Mouse (Mus musculus) liver, embryonic 12.5 days (tissue): ENCODE measurements around the gene Rexo5. TPM values are rescaled to one million over a fixed set of nuclear protein-coding genes. Genes with fewer than 3 reads are reported as not detected.

Source experiments
- ATAC-seq: fragments of 200-750 bp; cut with Nextera tagmentation; 2 replicates; pipeline ENCODE4 v1.8.0; 2017; ENCODE audit warnings: moderate number of reproducible peaks, mild to moderate bottlenecking, moderate library complexity
- H3K27ac ChIP-seq: fragments of 300-500 bp; sonication (generic); 2 replicates; pipeline ENCODE4 v1.5.1; 2016; ENCODE audit warnings: mild to moderate bottlenecking
- H3K27me3 ChIP-seq: fragments of 300-500 bp; sonication (generic); replicated peaks from 2 replicates; pipeline ENCODE4 v1.6.1; 2016; ENCODE audit warnings: mild to moderate bottlenecking, moderate library complexity
- H3K36me3 ChIP-seq: fragments of 300-500 bp; sonication (generic); 2 replicates; pipeline ENCODE4 v1.6.1; 2016; ENCODE audit warnings: mild to moderate bottlenecking, moderate library complexity
- H3K4me1 ChIP-seq: fragments of 300-500 bp; sonication (generic); 2 replicates; pipeline ENCODE4 v1.6.1; 2016
- H3K4me2 ChIP-seq: fragments of 300-500 bp; sonication (generic); 2 replicates; pipeline ENCODE4 v1.6.1; 2016; ENCODE audit warnings: mild to moderate bottlenecking, moderate library complexity
- H3K4me3 ChIP-seq: fragments of 300-500 bp; sonication (generic); 2 replicates; pipeline ENCODE4 v1.5.1; 2016; ENCODE audit warnings: mild to moderate bottlenecking, moderate library complexity
- H3K9ac ChIP-seq: fragments of 300-500 bp; sonication (generic); 2 replicates; pipeline ENCODE4 v1.6.1; 2016; ENCODE audit warnings: mild to moderate bottlenecking, moderate library complexity
- H3K9me3 ChIP-seq: fragments of 300-500 bp; sonication (generic); replicated peaks from 2 replicates; pipeline ENCODE4 v1.6.1; 2016; ENCODE audit warnings: mild to moderate bottlenecking, moderate library complexity
- WGBS: fragments of 180-500 bp; shearing (Covaris S2); methylation state at CpG from one replicate; pipeline ENCODE4 v1.1.7; 2016; ENCODE audit not compliant: insufficient replicate concordance; 5-methylcytosine and 5-hydroxymethylcytosine counted together
- polyA plus RNA-seq: library from polyadenylated mRNA; unstranded; fragments of >200 nt; fragmentation: Nextera tagmentation; extraction: Ambion mirVana; gene quantifications from 2 replicates; pipeline ENCODE4 v1.2.1, GENCODE M21; 2016

The Rexo5 gene
- polyA plus RNA-seq, 1 experiment from 2014 or later, result 14.0 TPM

DNA sequence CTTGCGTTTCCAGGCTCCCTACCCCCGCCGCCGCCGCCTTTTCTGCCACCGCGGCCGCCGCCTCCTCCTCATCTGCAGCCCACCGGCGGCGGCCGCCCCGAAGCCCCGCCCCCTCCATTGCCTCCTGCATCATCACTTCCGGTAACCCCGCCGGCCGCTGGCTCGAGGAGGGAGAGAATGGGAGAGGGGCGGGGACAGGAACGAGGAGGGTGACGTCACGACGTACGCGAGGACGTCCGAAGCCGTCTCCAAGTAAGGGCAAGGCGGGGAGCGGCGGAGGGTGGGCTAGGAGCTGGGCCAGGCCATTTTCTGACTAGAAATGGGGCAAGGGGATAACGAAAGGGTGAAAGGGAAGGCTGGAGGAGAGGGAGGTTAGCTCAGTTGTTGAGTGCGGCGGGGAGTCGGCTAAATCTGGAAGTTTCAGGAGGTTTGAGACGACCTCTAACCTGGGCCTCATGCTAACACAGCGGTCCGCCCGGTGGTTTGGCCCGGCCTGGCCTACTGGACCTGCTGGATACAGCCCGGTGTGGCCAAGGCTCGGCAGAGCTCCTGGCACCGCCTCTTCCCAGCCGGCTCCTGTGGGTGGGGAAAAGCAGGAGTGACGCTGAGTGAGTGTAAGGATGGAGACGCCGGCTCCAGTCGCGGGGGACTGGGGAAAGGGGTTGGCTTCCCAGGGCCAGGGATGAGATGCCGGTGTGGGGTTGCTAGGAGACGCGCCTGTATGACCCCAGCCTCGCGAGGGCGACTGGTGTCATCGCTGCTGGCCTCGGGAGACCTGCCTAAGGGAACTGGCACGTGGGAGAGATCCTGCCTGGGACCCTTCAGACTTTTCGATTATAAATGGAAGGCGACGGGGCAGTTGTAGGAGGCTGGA is 102.1 kb downstream of the Rexo5 start, which contains the start of the genes Lyrm1 and Dcun1d3:
Gene Lyrm1 (plus strand): TSS at position 223 of the 874 bp plus-strand sequence.
Gene Dcun1d3 (minus strand): TSS at position 660 of the 874 bp plus-strand sequence.
- Histone ChIP-seq H3K27ac (peak within 1 kb of the TSS; percentile 73), H3K27me3 (no peaks in the 10 kb centered on the region), H3K36me3 (no peaks in the 10 kb centered on the region), H3K4me1 (peaks cover 55% of the 10 kb centered on the region), H3K9ac (peak within 1 kb of the TSS; percentile 82), H3K4me2 (peak within 1 kb of the TSS; percentile 90), H3K4me3 (peak within 1 kb of the TSS; percentile 72), H3K9me3 (no peaks in the 10 kb centered on the region)
- ATAC-seq, result peak; percentile 98
- under 1% methylated on average over 63 of the region's 63 CpGs for WGBS

DNA sequence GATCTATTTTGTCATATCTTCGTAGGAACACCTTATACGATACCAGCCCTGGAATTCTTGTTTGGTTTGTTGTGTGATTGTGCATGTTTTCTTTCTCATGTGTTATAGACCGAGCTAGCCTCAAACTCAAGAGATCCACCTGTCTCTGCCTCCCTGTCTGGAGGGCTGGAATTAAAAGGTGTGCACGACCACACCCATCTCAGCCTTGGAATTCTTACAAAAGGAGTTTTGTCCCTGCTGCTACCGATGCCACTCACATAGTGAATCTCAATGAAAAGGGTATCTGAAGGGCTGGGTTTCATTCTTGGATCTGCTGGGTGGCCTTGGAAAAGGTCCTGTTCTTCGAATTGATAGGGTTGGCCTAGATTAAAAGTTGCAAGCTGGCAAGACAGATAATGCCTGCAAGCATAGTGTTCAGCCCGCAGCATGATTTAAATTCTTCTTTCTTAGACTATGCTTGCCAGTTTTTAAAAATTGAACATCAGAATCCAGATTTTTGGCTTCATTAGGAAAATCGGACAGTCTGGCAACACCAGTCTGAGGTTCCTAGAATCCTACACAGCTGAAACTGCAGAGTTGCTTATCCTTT is 103.8 kb downstream of the Rexo5 start:
- no peaks in the 10 kb centered on the region for H3K36me3 ChIP-seq
- H3K27me3 ChIP-seq, result no peaks in the 10 kb centered on the region
- H3K4me3 ChIP-seq, result no peak overlapping the region
- H3K4me2 ChIP-seq, result no peak overlapping the region
- 65% methylated on average over 8 of the region's 8 CpGs for WGBS
- no peaks in the 10 kb centered on the region for H3K9me3 ChIP-seq
- peaks cover 50% of the 10 kb centered on the region for H3K4me1 ChIP-seq
- no peak for ATAC-seq
- no peak overlapping the region for H3K27ac ChIP-seq
- H3K9ac ChIP-seq, result no peak overlapping the region

DNA sequence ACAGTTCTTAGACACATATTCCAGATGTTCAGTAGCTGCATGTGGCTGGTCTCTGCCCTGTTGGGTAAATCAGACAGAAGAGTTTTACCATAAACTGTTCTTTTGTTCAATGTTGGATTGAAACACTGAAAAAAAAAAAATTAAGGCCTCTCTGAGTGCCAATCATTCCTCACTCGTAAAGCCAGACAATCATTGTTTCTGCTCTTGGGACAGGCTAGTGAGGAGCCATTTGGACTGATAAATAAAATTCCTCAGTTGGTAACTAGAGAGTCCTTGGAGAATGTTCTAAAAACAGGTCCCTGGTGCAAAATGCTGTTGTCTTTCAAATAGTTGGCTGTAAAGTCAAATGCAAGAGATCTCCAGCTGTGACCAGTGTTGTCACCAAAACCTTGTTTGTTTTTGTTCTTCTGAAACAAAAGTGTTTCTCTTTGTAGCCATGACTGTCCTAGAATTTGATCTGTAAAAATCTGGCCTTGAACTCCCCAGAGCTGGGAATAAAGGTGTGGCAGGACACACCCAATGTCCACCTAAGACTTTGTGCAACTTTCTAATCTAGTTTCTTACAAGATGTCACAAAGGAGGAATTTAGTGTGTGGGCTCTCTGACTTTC is 104.5 kb downstream of the Rexo5 start:
- peaks cover 42% of the 10 kb centered on the region for H3K4me1 ChIP-seq
- no peak overlapping the region for H3K4me3 ChIP-seq
- no peak overlapping the region for H3K27ac ChIP-seq
- WGBS, result 68% methylated on average over 1 of the region's 1 CpGs
- no peaks in the 10 kb centered on the region for H3K9me3 ChIP-seq
- no peaks in the 10 kb centered on the region for H3K27me3 ChIP-seq
- ATAC-seq, result no peak
- no peaks in the 10 kb centered on the region for H3K36me3 ChIP-seq
- H3K9ac ChIP-seq, result no peak overlapping the region
- no peak overlapping the region for H3K4me2 ChIP-seq

Other genes with a start within 250 kb of the Rexo5 start
- gene Acsm2, start 239.7 kb upstream of the Rexo5 start, polyA plus RNA-seq, result not detected in 2 replicates
- 0.17 and 0.39 TPM in 2 replicates for gene Acsm1, start 187.0 kb upstream of the Rexo5 start, polyA plus RNA-seq
- gene Acsm4, start 104.0 kb upstream of the Rexo5 start, polyA plus RNA-seq, result not detected in 2 replicates
- gene Thumpd1, start 73.2 kb upstream of the Rexo5 start, polyA plus RNA-seq, result 51.4 and 52.8 TPM in 2 replicates
- 0.26 and 0.31 TPM in 2 replicates for gene Acsm3, start 33.1 kb upstream of the Rexo5 start, polyA plus RNA-seq
- gene Eri2, start 52 bp downstream of the Rexo5 start, polyA plus RNA-seq, result 16.6 and 16.9 TPM in 2 replicates
- gene Lyrm1, start 101.9 kb downstream of the Rexo5 start, polyA plus RNA-seq, result 4.3 and 4.6 TPM in 2 replicates
- gene Dcun1d3, start 102.3 kb downstream of the Rexo5 start, polyA plus RNA-seq, result 3.1 and 3.5 TPM in 2 replicates